Mouse (Mus musculus) spleen, adult 12 weeks (tissue): ENCODE results near the gene Kcnh6.
A peak's percentile ranks its signal among the peaks of the same experiment; 100 is the strongest.

Source experiments
- DNase-seq: peaks from one replicate; pipeline ENCODE4 v3.0.0; 2022; ENCODE audit warnings: low spot score

The Kcnh6 gene

GRCm38 (mm10) chr11:106007821-106008220 lies at the start of gene Kcnh6:
TSS of gene Kcnh6 (plus strand) at chr11:106008124.
- DNase-seq = peak; percentile 21

- no peak for DNase-seq
These were observed 49.4 kb upstream of the Kcnh6 start for GRCm38 (mm10) chr11:105958566-105958965.

- DNase-seq = no peak
These were observed 48.6 kb upstream of the Kcnh6 start for GRCm38 (mm10) chr11:105959355-105959754.

GRCm38 (mm10) chr11:105964691-105965090 lies 43.2 kb upstream of the Kcnh6 start:
- DNase-seq = no peak

- no peak for DNase-seq
These were observed 41.6 kb upstream of the Kcnh6 start for GRCm38 (mm10) chr11:105966288-105966687.

- DNase-seq = no peak
These were observed 40.0 kb upstream of the Kcnh6 start, which contains the start of gene Ace for GRCm38 (mm10) chr11:105967741-105968574. TSS of gene Ace (plus strand) at chr11:105967945.

GRCm38 (mm10) chr11:105968948-105969347 lies 39.0 kb upstream of the Kcnh6 start:
- no peak for DNase-seq

- DNase-seq = no peak
These were observed 38.4 kb upstream of the Kcnh6 start for GRCm38 (mm10) chr11:105969516-105969915.

- DNase-seq = no peak
These were observed 33.3 kb upstream of the Kcnh6 start for GRCm38 (mm10) chr11:105974593-105974992.

- no peak for DNase-seq
These were observed 32.9 kb upstream of the Kcnh6 start for GRCm38 (mm10) chr11:105975050-105975449.

- DNase-seq = no peak
These were observed 32.3 kb upstream of the Kcnh6 start for GRCm38 (mm10) chr11:105975636-105976035.

GRCm38 (mm10) chr11:105978232-105978631 lies 29.7 kb upstream of the Kcnh6 start:
- no peak for DNase-seq

GRCm38 (mm10) chr11:105978634-105979033 lies 29.3 kb upstream of the Kcnh6 start:
- DNase-seq = no peak

GRCm38 (mm10) chr11:105984452-105984851 lies 23.5 kb upstream of the Kcnh6 start:
- DNase-seq = no peak

- no peak for DNase-seq
These were observed 20.5 kb upstream of the Kcnh6 start for GRCm38 (mm10) chr11:105987446-105987845.

GRCm38 (mm10) chr11:105989446-105989845 lies 18.5 kb upstream of the Kcnh6 start:
- no peak for DNase-seq

- no peak for DNase-seq
These were observed 17.7 kb upstream of the Kcnh6 start for GRCm38 (mm10) chr11:105990231-105990630.

GRCm38 (mm10) chr11:105994375-105994774 lies 13.5 kb upstream of the Kcnh6 start, which contains the start of gene Ace3:
TSS of gene Ace3 (plus strand) at chr11:105994675.
- no peak for DNase-seq

GRCm38 (mm10) chr11:106000062-106000461 lies 7.9 kb upstream of the Kcnh6 start:
- no peak for DNase-seq

- DNase-seq = no peak
These were observed 6.2 kb upstream of the Kcnh6 start for GRCm38 (mm10) chr11:106001718-106002117.

GRCm38 (mm10) chr11:106004576-106004975 lies 3.3 kb upstream of the Kcnh6 start:
- DNase-seq = no peak

- no peak for DNase-seq
These were observed 2.0 kb upstream of the Kcnh6 start for GRCm38 (mm10) chr11:106005970-106006369.

GRCm38 (mm10) chr11:106012711-106013110 lies 4.8 kb downstream of the Kcnh6 start:
- no peak for DNase-seq
